Mouse (Mus musculus) embryonic facial prominence, embryonic 12.5 days (tissue): ENCODE data around the gene Duoxa1. TPM values are rescaled to one million over a fixed set of nuclear protein-coding genes. Genes with fewer than 3 reads are reported as not detected.
A peak's percentile ranks its signal among the peaks of the same experiment; 100 is the strongest.
"Not testable (repeated sequence)": the region's sequence is repeated elsewhere in the genome, so short reads cannot be mapped to it uniquely, and the experiment has no call there.

Experiments
- ATAC-seq: fragments of 200-750 bp; cut with Nextera tagmentation; 2 replicates; pipeline ENCODE4 v1.8.0; 2017; ENCODE audit not compliant: insufficient number of reproducible peaks, insufficient read depth, low FRiP score, low TSS enrichment
- H3K27ac ChIP-seq: fragments of 300-500 bp; sonication (generic); 2 replicates; pipeline ENCODE4 v1.5.1; 2016; ENCODE audit warnings: mild to moderate bottlenecking
- H3K27me3 ChIP-seq: fragments of 300-500 bp; sonication (generic); 2 replicates; pipeline ENCODE4 v1.6.1; 2016; ENCODE audit warnings: mild to moderate bottlenecking, moderate library complexity
- H3K36me3 ChIP-seq: fragments of 300-500 bp; sonication (generic); 2 replicates; pipeline ENCODE4 v1.6.1; 2016; ENCODE audit warnings: mild to moderate bottlenecking
- H3K4me1 ChIP-seq: fragments of 300-500 bp; sonication (generic); 2 replicates; pipeline ENCODE4 v1.6.1; 2016
- H3K4me2 ChIP-seq: fragments of 300-500 bp; sonication (generic); replicated peaks from 2 replicates; pipeline ENCODE4 v1.6.1; 2016; ENCODE audit warnings: mild to moderate bottlenecking, moderate library complexity
- H3K4me3 ChIP-seq: fragments of 300-500 bp; sonication (generic); 2 replicates; pipeline ENCODE4 v1.5.1; 2016; ENCODE audit warnings: mild to moderate bottlenecking
- H3K9ac ChIP-seq: fragments of 300-500 bp; sonication (generic); 2 replicates; pipeline ENCODE4 v1.6.1; 2016; ENCODE audit warnings: mild to moderate bottlenecking, moderate library complexity
- H3K9me3 ChIP-seq: fragments of 300-500 bp; sonication (generic); 2 replicates; pipeline ENCODE4 v1.6.1; 2016; ENCODE audit warnings: mild to moderate bottlenecking, moderate library complexity
- WGBS: fragments of 180-500 bp; shearing (Covaris S2); methylation state at CpG from one replicate; pipeline ENCODE4 v1.1.7; 2016; 5-methylcytosine and 5-hydroxymethylcytosine counted together
- polyA plus RNA-seq: library from polyadenylated mRNA; unstranded; fragments of >200 nt; fragmentation: Nextera tagmentation; extraction: Ambion mirVana; gene quantifications from 2 replicates; pipeline ENCODE4 v1.2.1, GENCODE M21; 2016

The Duoxa1 gene
- polyA plus RNA-seq, 1 experiment from 2014 or later, result 0.70 TPM

GRCm38 (mm10) chr2:122351156-122351930, 37.8 kb upstream of the Duoxa1 start:
- peaks cover 15% of the 10 kb centered on the region for H3K4me1 ChIP-seq
- H3K4me3 ChIP-seq, result no peak overlapping the region
- H3K27me3 ChIP-seq, result no peaks in the 10 kb centered on the region
- no peak for ATAC-seq
- no peak overlapping the region for H3K4me2 ChIP-seq
- H3K9ac ChIP-seq, result no peak overlapping the region
- H3K36me3 ChIP-seq, result peaks cover 22% of the 10 kb centered on the region; the same call in 1 of the 2 replicates
- no peaks in the 10 kb centered on the region for H3K9me3 ChIP-seq
- H3K27ac ChIP-seq, result peak overlapping the region; percentile 47; the same call in 1 of the 2 replicates
- WGBS, result 69% methylated on average over 5 of the region's 5 CpGs

GRCm38 (mm10) chr2:122349136-122349785, 35.7 kb upstream of the Duoxa1 start:
- Histone ChIP-seq H3K27me3 (no peaks in the 10 kb centered on the region), H3K4me2 (peak overlapping the region; percentile 54), H3K4me1 (peaks cover 15% of the 10 kb centered on the region), H3K4me3 (peak overlapping the region; percentile 45), H3K36me3 (peaks cover 12% of the 10 kb centered on the region; the same call in 1 of the 2 replicates), H3K9ac (peak overlapping the region; percentile 81), H3K27ac (peak overlapping the region; percentile 96), H3K9me3 (no peaks in the 10 kb centered on the region)
- peak; percentile 63 for ATAC-seq
- WGBS, result 8% methylated on average over 14 of the region's 14 CpGs

- WGBS, result under 1% methylated on average over 56 of the region's 63 CpGs
These were observed 35.1 kb upstream of the Duoxa1 start for GRCm38 (mm10) chr2:122348531-122349131.

GRCm38 (mm10) chr2:122347257-122347656, 33.7 kb upstream of the Duoxa1 start:
- no peak for ATAC-seq
- no peak overlapping the region for H3K4me2 ChIP-seq
- no peak overlapping the region for H3K27ac ChIP-seq
- no peak overlapping the region for H3K9ac ChIP-seq
- 93% methylated on average over 3 of the region's 3 CpGs for WGBS
- H3K27me3 ChIP-seq, result no peaks in the 10 kb centered on the region
- H3K36me3 ChIP-seq, result no peaks in the 10 kb centered on the region
- H3K9me3 ChIP-seq, result no peaks in the 10 kb centered on the region
- H3K4me3 ChIP-seq, result no peak overlapping the region
- peaks cover 15% of the 10 kb centered on the region for H3K4me1 ChIP-seq

More at GRCm38 (mm10) chr2:122348531-122349131, 35.1 kb upstream of the Duoxa1 start:
- Histone ChIP-seq H3K4me1 (peaks cover 15% of the 10 kb centered on the region), H3K9ac (peak overlapping the region; percentile 81), H3K36me3 (peaks cover 9% of the 10 kb centered on the region; the same call in 1 of the 2 replicates), H3K27ac (peak overlapping the region; percentile 96), H3K4me2 (peak overlapping the region; percentile 54), H3K27me3 (no peaks in the 10 kb centered on the region), H3K4me3 (peak overlapping the region; percentile 45), H3K9me3 (no peaks in the 10 kb centered on the region)
- peak; percentile 79 for ATAC-seq

GRCm38 (mm10) chr2:122346164-122346563, 32.6 kb upstream of the Duoxa1 start:
- H3K4me3 ChIP-seq, H3K9me3 ChIP-seq, H3K9ac ChIP-seq, H3K36me3 ChIP-seq, H3K27ac ChIP-seq, H3K27me3 ChIP-seq, H3K4me2 ChIP-seq, ATAC-seq: not testable (repeated sequence)
- peaks cover 15% of the 10 kb centered on the region for H3K4me1 ChIP-seq
- 92% methylated on average over 6 of the region's 6 CpGs for WGBS

- Histone ChIP-seq H3K4me3 (no peak overlapping the region), H3K4me2 (no peak overlapping the region), H3K9me3 (no peaks in the 10 kb centered on the region), H3K27ac (no peak overlapping the region), H3K36me3 (no peaks in the 10 kb centered on the region), H3K4me1 (peaks cover 15% of the 10 kb centered on the region), H3K9ac (no peak overlapping the region), H3K27me3 (no peaks in the 10 kb centered on the region)
- WGBS, result 75% methylated on average over 6 of the region's 6 CpGs
- ATAC-seq, result no peak
These were observed 31.8 kb upstream of the Duoxa1 start for GRCm38 (mm10) chr2:122345106-122345893.

GRCm38 (mm10) chr2:122337291-122337690, 23.8 kb upstream of the Duoxa1 start:
- Histone ChIP-seq H3K27me3 (peaks cover 4% of the 10 kb centered on the region; the same call in 1 of the 2 replicates), H3K4me2 (peak overlapping the region; percentile 14), H3K9me3 (no peaks in the 10 kb centered on the region), H3K36me3 (no peaks in the 10 kb centered on the region), H3K27ac (no peak overlapping the region), H3K9ac (no peak overlapping the region), H3K4me1 (no peaks in the 10 kb centered on the region), H3K4me3 (0 out of 2 replicates have a peak overlapping the region, but pooled peaks have one; percentile 5)
- ATAC-seq, result no peak
- WGBS, result 66% methylated on average over 21 of the region's 21 CpGs

GRCm38 (mm10) chr2:122334170-122334569, 20.6 kb upstream of the Duoxa1 start:
- H3K36me3 ChIP-seq, result no peaks in the 10 kb centered on the region
- peaks cover 4% of the 10 kb centered on the region; the same call in 1 of the 2 replicates for H3K27me3 ChIP-seq
- WGBS, result 70% methylated on average over 3 of the region's 3 CpGs

GRCm38 (mm10) chr2:122332222-122332621, 18.7 kb upstream of the Duoxa1 start:
- Histone ChIP-seq H3K27me3 (peaks cover 4% of the 10 kb centered on the region; the same call in 1 of the 2 replicates), H3K27ac (no peak overlapping the region), H3K9ac (no peak overlapping the region), H3K4me1 (no peaks in the 10 kb centered on the region), H3K9me3 (no peaks in the 10 kb centered on the region), H3K36me3 (no peaks in the 10 kb centered on the region), H3K4me2 (no peak overlapping the region), H3K4me3 (no peak overlapping the region)
- ATAC-seq, result no peak
- WGBS, result 78% methylated on average over 3 of the region's 3 CpGs

More at GRCm38 (mm10) chr2:122334170-122334569, 20.6 kb upstream of the Duoxa1 start:
- H3K9ac ChIP-seq, result no peak overlapping the region
- H3K4me1 ChIP-seq, result no peaks in the 10 kb centered on the region
- no peak overlapping the region for H3K27ac ChIP-seq
- no peaks in the 10 kb centered on the region for H3K9me3 ChIP-seq
- no peak overlapping the region for H3K4me2 ChIP-seq
- H3K4me3 ChIP-seq, result no peak overlapping the region
- ATAC-seq, result no peak

GRCm38 (mm10) chr2:122330317-122330716, 16.8 kb upstream of the Duoxa1 start:
- not testable (repeated sequence) for H3K27me3 ChIP-seq, H3K9ac ChIP-seq, ATAC-seq, H3K4me2 ChIP-seq, H3K36me3 ChIP-seq, H3K4me3 ChIP-seq, H3K27ac ChIP-seq, H3K4me1 ChIP-seq, H3K9me3 ChIP-seq
- 81% methylated on average over 6 of the region's 6 CpGs for WGBS

GRCm38 (mm10) chr2:122327986-122328385, 14.5 kb upstream of the Duoxa1 start:
- H3K4me2 ChIP-seq, result no peak overlapping the region
- H3K27me3 ChIP-seq, result no peaks in the 10 kb centered on the region
- no peak overlapping the region for H3K27ac ChIP-seq
- WGBS, result 69% methylated on average over 3 of the region's 3 CpGs
- H3K36me3 ChIP-seq, result no peaks in the 10 kb centered on the region
- H3K4me1 ChIP-seq, result no peaks in the 10 kb centered on the region
- no peak for ATAC-seq
- H3K9ac ChIP-seq, result no peak overlapping the region
- no peak overlapping the region for H3K4me3 ChIP-seq
- no peaks in the 10 kb centered on the region for H3K9me3 ChIP-seq
